ENCODE assay signal across 10 mouse cellular contexts in genomic region chr4:155887674-155888073, GRCm38 (mm10).
"Had no signal": no experiment of that assay in that cellular context is flagged by ENCODE, and none has a peak within 500 bp of the region (broad histone marks: within the 10 kb centered on the region; RNA-seq: fewer than 3 reads in every experiment).

No protein-coding gene starts in this region.

- DNase-seq: kidney, adult 11 months; kidney, adult 8-10 months; kidney, postnatal 10 days; left cerebral cortex, postnatal 4 days; liver, postnatal 0 days; lung, embryonic 14.5 days; retina, postnatal 1 day; right cerebral cortex, postnatal 25 days; thymus, adult 2 months; thymus, postnatal 14 days had no signal
